Mouse (Mus musculus) MEL (cell line): Measurements from ENCODE around the gene Nasp. TPM values are rescaled to one million over a fixed set of nuclear protein-coding genes. Genes with fewer than 3 reads are reported as not detected.

ENCODE experiments used
- DNase-seq: peaks from one replicate; pipeline ENCODE4 v3.0.0; 2011; ENCODE audit warnings: low read depth, low spot score
- H3K27ac ChIP-seq: 2 replicates; pipeline ENCODE4 v1.5.1; 2012; ENCODE audit warnings: low read depth, mild to moderate bottlenecking, control low read depth, low read length, moderate library complexity; ENCODE audit not compliant: control insufficient read depth
- H3K27me3 ChIP-seq, 2 experiments: fragments of 150-350 bp in 1 of 2; sonication (generic) in 1 of 2; 2 replicates each; pipeline ENCODE4 v1.6.1; 2012; ENCODE audit warnings: low read length in 2 of 2, mild to moderate bottlenecking in 2 of 2, improper control_type of control experiment in 1 of 2, moderate library complexity in 1 of 2; ENCODE audit not compliant: insufficient read depth in 2 of 2, control insufficient read depth in 1 of 2
- H3K36me3 ChIP-seq, 2 experiments: 2 replicates each; pipeline ENCODE4 v1.6.1; 2012 to 2014; ENCODE audit warnings: low read length in 2 of 2, improper control_type of control experiment in 1 of 2, inconsistent platforms in 1 of 2, mild to moderate bottlenecking in 1 of 2; ENCODE audit not compliant: insufficient read depth in 2 of 2, control insufficient read depth in 1 of 2
- H3K4me1 ChIP-seq, 2 experiments: fragments of 150-350 bp in 1 of 2; sonication (generic) in 1 of 2; 2 replicates each; pipeline ENCODE4 v1.6.1; 2012; ENCODE audit warnings: low read length in 2 of 2, improper control_type of control experiment in 1 of 2, mild to moderate bottlenecking in 1 of 2; ENCODE audit not compliant: insufficient read depth in 2 of 2, control insufficient read depth in 1 of 2
- H3K4me3 ChIP-seq, 2 experiments: fragments of 150-350 bp in 1 of 2; sonication (generic) in 1 of 2; 2 replicates each; pipeline ENCODE4 v1.5.1; 2012; ENCODE audit warnings: low read depth in 2 of 2, low read length in 2 of 2, mild to moderate bottlenecking in 2 of 2, moderate library complexity in 2 of 2, control low read depth in 1 of 2, improper control_type of control experiment in 1 of 2; ENCODE audit not compliant: control insufficient read depth in 1 of 2, insufficient read depth in 1 of 2
- H3K79me2 ChIP-seq: 2 replicates; pipeline ENCODE4 v1.6.1; 2012; ENCODE audit warnings: mild to moderate bottlenecking, low read length, moderate library complexity; ENCODE audit not compliant: control insufficient read depth, poor library complexity, insufficient read depth
- H3K9ac ChIP-seq: 2 replicates; pipeline ENCODE4 v1.6.1; 2012; ENCODE audit warnings: low read depth, mild to moderate bottlenecking, control low read depth, low read length, moderate library complexity; ENCODE audit not compliant: control insufficient read depth, poor library complexity, severe bottlenecking
- H3K9me3 ChIP-seq: fragments of 150-350 bp; sonication (generic); replicated peaks from 2 replicates; pipeline ENCODE4 v1.6.1; 2012; ENCODE audit warnings: mild to moderate bottlenecking, low read length, improper control_type of control experiment, moderate library complexity; ENCODE audit not compliant: insufficient read depth
- BHLHE40 ChIP-seq: IDR thresholded peaks from 2 replicates; pipeline ENCODE4 v1.6.1; 2012; ENCODE audit warnings: low read depth, mild to moderate bottlenecking, inconsistent platforms, low read length, improper control_type of control experiment, borderline replicate concordance
- CHD2 ChIP-seq: IDR thresholded peaks from 2 replicates; pipeline ENCODE4 v1.6.1; 2011; ENCODE audit warnings: low read length, improper control_type of control experiment
- CTCF ChIP-seq, 3 experiments: IDR thresholded peaks in 2 of 3; conservative IDR thresholded peaks in 1 of 3; 2 replicates each; pipeline ENCODE4 v1.5.1; 2011 to 2012; ENCODE audit warnings: low read length in 3 of 3, low read depth in 2 of 3, mild to moderate bottlenecking in 2 of 3, improper control_type of control experiment in 1 of 3, inconsistent platforms in 1 of 3, mixed read lengths in 1 of 3, moderate library complexity in 1 of 3; ENCODE audit not compliant: control insufficient read depth in 1 of 3, insufficient read depth in 1 of 3, poor library complexity in 1 of 3, severe bottlenecking in 1 of 3
- E2F4 ChIP-seq: IDR thresholded peaks from 2 replicates; pipeline ENCODE4 v1.6.1; 2011; ENCODE audit warnings: low read depth, low read length, improper control_type of control experiment, borderline replicate concordance
- ELF1 ChIP-seq: IDR thresholded peaks from 2 replicates; pipeline ENCODE4 v1.6.1; 2014; ENCODE audit warnings: low read depth, mild to moderate bottlenecking, inconsistent platforms, low read length, improper control_type of control experiment, moderate library complexity
- ETS1 ChIP-seq: IDR thresholded peaks from 2 replicates; pipeline ENCODE4 v1.6.1; 2012; ENCODE audit warnings: low read depth, mild to moderate bottlenecking, inconsistent platforms, low read length, improper control_type of control experiment, moderate library complexity
- GABPA ChIP-seq: IDR thresholded peaks from 2 replicates; pipeline ENCODE4 v1.6.1; 2012; ENCODE audit warnings: low read depth, mild to moderate bottlenecking, inconsistent platforms, low read length, improper control_type of control experiment, moderate library complexity
- GATA1 ChIP-seq: IDR thresholded peaks from 2 replicates; pipeline ENCODE4 v1.6.1; 2011; ENCODE audit warnings: low read depth, low read length, improper control_type of control experiment
- MAFK ChIP-seq: IDR thresholded peaks from 2 replicates; pipeline ENCODE4 v1.6.1; 2011; ENCODE audit warnings: low read depth, mild to moderate bottlenecking, low read length, improper control_type of control experiment, borderline replicate concordance
- MAX ChIP-seq: IDR thresholded peaks from 2 replicates; pipeline ENCODE4 v1.6.1; 2011; ENCODE audit warnings: low read length, improper control_type of control experiment
- MAZ ChIP-seq: IDR thresholded peaks from 2 replicates; pipeline ENCODE4 v1.6.1; 2012; ENCODE audit warnings: low read depth, mild to moderate bottlenecking, inconsistent platforms, low read length, improper control_type of control experiment
- MEF2A ChIP-seq: IDR thresholded peaks from 2 replicates; pipeline ENCODE4 v1.6.1; 2014; ENCODE audit warnings: low read depth, mild to moderate bottlenecking, inconsistent platforms, low read length, improper control_type of control experiment; ENCODE audit not compliant: poor library complexity, insufficient replicate concordance, severe bottlenecking; ENCODE audit errors: extremely low read depth
- MXI1 ChIP-seq: IDR thresholded peaks from 2 replicates; pipeline ENCODE4 v1.6.1; 2011; ENCODE audit warnings: mild to moderate bottlenecking, low read depth, low read length, improper control_type of control experiment
- NRF1 ChIP-seq: IDR thresholded peaks from 2 replicates; pipeline ENCODE4 v1.6.1; 2014; ENCODE audit warnings: low read depth, mild to moderate bottlenecking, inconsistent platforms, low read length, improper control_type of control experiment, moderate library complexity; ENCODE audit not compliant: poor library complexity, insufficient read depth, severe bottlenecking
- POLR2AphosphoS5 ChIP-seq: IDR thresholded peaks from 2 replicates; pipeline ENCODE4 v1.6.1; 2012; ENCODE audit warnings: low read depth, borderline replicate concordance, mild to moderate bottlenecking, inconsistent platforms, low read length, moderate library complexity, mixed read lengths
- RAD21 ChIP-seq: IDR thresholded peaks from 2 replicates; pipeline ENCODE4 v1.6.1; 2011; ENCODE audit warnings: mild to moderate bottlenecking, low read depth, low read length, improper control_type of control experiment
- SIN3A ChIP-seq: IDR thresholded peaks from 2 replicates; pipeline ENCODE4 v1.6.1; 2012; ENCODE audit warnings: low read length, improper control_type of control experiment, inconsistent platforms
- SMC3 ChIP-seq: IDR thresholded peaks from 2 replicates; pipeline ENCODE4 v1.6.1; 2011; ENCODE audit warnings: low read depth, low read length, improper control_type of control experiment
- TBP ChIP-seq: IDR thresholded peaks from 2 replicates; pipeline ENCODE4 v1.8.0; 2011; ENCODE audit warnings: low read depth, low read length, improper control_type of control experiment
- TCF12 ChIP-seq: IDR thresholded peaks from 2 replicates; pipeline ENCODE4 v1.6.1; 2014; ENCODE audit warnings: low read depth, mild to moderate bottlenecking, inconsistent platforms, low read length, improper control_type of control experiment, moderate library complexity
- UBTF ChIP-seq: IDR thresholded peaks from 2 replicates; pipeline ENCODE4 v1.6.1; 2012; ENCODE audit warnings: low read depth, mild to moderate bottlenecking, inconsistent platforms, low read length, improper control_type of control experiment, moderate library complexity, borderline replicate concordance; ENCODE audit not compliant: insufficient read depth
- polyA plus RNA-seq, 2 experiments: library from polyadenylated mRNA; stranded (reverse) in 1 of 2; unstranded in 1 of 2; fragments of >175 nt in 1 of 2; fragments of >200 nt in 1 of 2; gene quantifications; 2 replicates each; pipeline versions ENCODE4 v1.2.1 to v1.2.4; 2012; ENCODE audit warnings: low replicate concordance in 2 of 2, low read depth in 1 of 2; ENCODE audit not compliant: insufficient read length in 2 of 2, insufficient read depth in 1 of 2, missing spikeins in 1 of 2
- total RNA-seq: library from RNA; depleted of rRNA; stranded (reverse); fragments of 300-350 nt; gene quantifications from 2 replicates; pipeline ENCODE4 v1.2.3, GENCODE M21; 2012

Nasp gene
- total and polyA plus RNA-seq, 3 experiments, result 133 to 174 TPM; not detected in 1

- TF ChIP-seq ELF1 (peak; percentile 32; the same call in 1 of the 2 replicates), CTCF (IDR thresholded peaks at IDR 0.05 in 2 of 3, conservative IDR thresholded peaks at IDR 0.05 in 1 of 3; ENCODE audit: control insufficient read depth in 1 of 3, insufficient read depth in 1 of 3, low read depth in 2 of 3, low read length in 3 of 3, poor library complexity in 1 of 3, severe bottlenecking in 1 of 3) (no peak), NRF1 (peak; percentile 73), MAFK (no peak), POLR2AphosphoS5 (no peak), SIN3A (peak; percentile 63), ETS1 (0 out of 2 replicates have a peak, but pooled peaks have one; percentile 23), CHD2 (no peak), TBP (peak; percentile 94), GATA1 (peak; percentile 39; the same call in 1 of the 2 replicates), RAD21 (no peak), GABPA (peak; percentile 68; the same call in 1 of the 2 replicates), SMC3 (no peak), MEF2A (no peak), UBTF (no peak), MAZ (0 out of 2 replicates have a peak, but pooled peaks have one; percentile 53), MXI1 (peak; percentile 82)
Measured at GRCm38 (mm10) chr4:116650924-116651796, 23.4 kb upstream of the Nasp start, which contains the start of gene Akr1a1 (continued).

GRCm38 (mm10) chr4:116650365-116650764 lies 22.6 kb upstream of the Nasp start:
- no peaks in the 10 kb centered on the region for H3K9me3 ChIP-seq
- peaks cover 2 to 15% of the 10 kb centered on the region in 2 experiments; a peak in 2 of 4 replicates for H3K4me1 ChIP-seq
- no peak overlapping the region for H3K27ac ChIP-seq
- H3K27me3 ChIP-seq, result no peaks in the 10 kb centered on the region
- peaks cover 47% of the 10 kb centered on the region for H3K79me2 ChIP-seq
- peak overlapping the region; percentile 81 to 84 for H3K4me3 ChIP-seq
- DNase-seq, result no peak
- H3K9ac ChIP-seq, result peak overlapping the region; percentile 88
- H3K36me3 ChIP-seq, result peaks cover 7 to 32% of the 10 kb centered on the region in 2 experiments
- TF ChIP-seq POLR2AphosphoS5 (no peak), NRF1 (no peak), RAD21 (no peak), E2F4 (no peak), BHLHE40 (no peak), MAX (no peak), TCF12 (0 out of 2 replicates have a peak, but pooled peaks have one; percentile 2), MAFK (no peak)
